Mouse (Mus musculus): ENCODE measurements at regions not wholly inside any gene's neighbourhood (a gene's known extent, or its start where the extent isn't known, plus 50 kb on each side); places are given as distances from the start of the nearest gene placed in this dataset.

DNA sequence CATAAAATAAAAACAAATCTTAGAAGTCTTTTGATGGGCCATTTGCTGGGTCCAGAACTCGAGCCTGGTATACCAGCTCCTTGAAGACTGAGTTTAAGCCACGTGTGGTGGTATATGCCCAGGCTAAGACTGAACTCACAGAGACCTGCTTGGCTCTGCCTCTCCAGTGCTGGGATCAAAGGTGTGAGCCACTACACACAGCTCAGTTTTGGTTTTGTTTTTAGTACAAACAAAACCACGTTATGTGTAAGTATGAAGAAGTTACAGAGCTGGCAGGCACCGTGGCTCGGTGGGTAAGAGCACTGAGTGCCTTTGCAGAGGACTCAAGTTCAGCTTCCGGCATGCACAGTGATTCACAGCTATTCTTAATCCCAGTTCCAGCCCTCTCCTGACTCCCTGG lies 75.6 kb downstream of the Wdr5 start:
- intact Hi-C loops (cut with DNase I): no loop called here

DNA sequence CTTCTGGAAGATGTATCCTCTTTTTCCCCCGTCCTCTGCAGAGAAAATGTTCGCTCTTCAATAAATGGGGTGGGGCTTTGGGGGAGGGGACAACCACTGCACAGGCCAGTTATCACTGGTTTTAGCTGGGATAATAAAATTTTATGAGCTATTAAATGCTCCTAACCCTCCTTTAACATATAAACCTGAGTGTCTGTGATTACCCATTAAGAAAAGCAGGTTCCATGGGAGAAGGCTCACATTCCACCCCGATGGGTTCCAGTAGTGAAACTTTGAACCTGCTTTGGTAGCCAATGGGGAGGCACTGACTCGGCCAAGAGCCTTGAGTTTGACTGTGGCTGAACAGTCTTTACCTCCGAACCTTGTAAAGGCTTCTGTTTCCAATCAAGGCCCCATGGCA lies 76.7 kb downstream of the Wdr5 start:
- Histone ChIP-seq H3K79me2 (replicated peaks; ENCODE audit: control insufficient read depth, insufficient read depth, low read length) (no peaks in the 10 kb centered on the region), H3K4me1 (ENCODE audit: control insufficient read depth, insufficient read depth, low read length) (peaks cover 7% of the 10 kb centered on the region), H3K4me3 (no peak overlapping the region), H3K27me3 (ENCODE audit: control insufficient read depth, insufficient read depth, low read length) (no peaks in the 10 kb centered on the region), H3K9ac (ENCODE audit: low read depth, low read length) (no peak overlapping the region), H3K36me3 (ENCODE audit: control insufficient read depth, insufficient read depth, low read length) (no peaks in the 10 kb centered on the region), H3K27ac (no peak overlapping the region)
- no peak for DNase-seq
- intact Hi-C loops (cut with DNase I): no loop called here
- TF ChIP-seq CTCF (IDR thresholded peaks at IDR 0.05): no peak
- TF ChIP-seq POLR2A (IDR thresholded peaks at IDR 0.05; ENCODE audit: insufficient read depth, low read depth, low read length): no peak
- no peak for TF ChIP-seq EP300 (IDR thresholded peaks at IDR 0.05; ENCODE audit: insufficient read depth, low read depth, low read length)
- 93% methylated on average over 5 of the region's 5 CpGs for WGBS

More for the DNA sequence above, 75.6 kb downstream of the Wdr5 start:
- H3K4me1 ChIP-seq (ENCODE audit: control insufficient read depth, insufficient read depth, low read length): no peaks in the 10 kb centered on the region
- no peaks in the 10 kb centered on the region for H3K79me2 ChIP-seq (replicated peaks; ENCODE audit: control insufficient read depth, insufficient read depth, low read length)
- no peak overlapping the region for H3K4me3 ChIP-seq
- no peak overlapping the region for H3K27ac ChIP-seq
- TF ChIP-seq CTCF (IDR thresholded peaks at IDR 0.05) (no peak), POLR2A (IDR thresholded peaks at IDR 0.05; ENCODE audit: insufficient read depth, low read depth, low read length) (no peak), EP300 (IDR thresholded peaks at IDR 0.05; ENCODE audit: insufficient read depth, low read depth, low read length) (no peak)
- no peak overlapping the region for H3K9ac ChIP-seq (ENCODE audit: low read depth, low read length)
- no peaks in the 10 kb centered on the region for H3K27me3 ChIP-seq (ENCODE audit: control insufficient read depth, insufficient read depth, low read length)
- WGBS: 78% methylated on average over 6 of the region's 6 CpGs
- DNase-seq: no peak
- no peaks in the 10 kb centered on the region for H3K36me3 ChIP-seq (ENCODE audit: control insufficient read depth, insufficient read depth, low read length)

DNA sequence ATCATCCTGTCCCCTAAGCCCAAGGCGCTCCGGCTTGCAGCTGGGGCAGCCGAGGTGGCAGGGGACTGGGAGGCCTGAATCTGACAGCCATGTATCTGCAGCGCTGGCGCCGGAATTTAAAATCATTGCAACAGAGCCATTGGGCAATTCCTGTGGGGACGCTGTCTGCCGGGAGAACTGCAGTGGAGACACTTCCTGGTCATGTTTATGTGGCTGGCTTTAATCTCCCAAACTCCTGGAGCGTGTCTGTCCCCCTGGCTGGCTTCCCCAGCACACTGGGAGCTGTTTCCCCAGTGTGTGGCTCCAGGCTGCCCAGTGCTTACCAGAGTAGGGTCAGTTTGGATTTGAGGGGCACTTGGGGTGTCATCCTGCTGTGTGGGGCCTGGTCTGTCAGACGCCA lies 78.4 kb downstream of the Wdr5 start:
- DNase-seq: peak; percentile 73 to 84
- H3K4me1 ChIP-seq (ENCODE audit: control insufficient read depth, insufficient read depth, low read length): peaks cover 13% of the 10 kb centered on the region
- TF ChIP-seq POLR2A (IDR thresholded peaks at IDR 0.05; ENCODE audit: insufficient read depth, low read depth, low read length) (no peak), EP300 (IDR thresholded peaks at IDR 0.05; ENCODE audit: insufficient read depth, low read depth, low read length) (0 out of 2 replicates have a peak, but pooled peaks have one; percentile 54), CTCF (IDR thresholded peaks at IDR 0.05) (peak; percentile 8; the same call in 1 of the 2 replicates)
- no peaks in the 10 kb centered on the region for H3K79me2 ChIP-seq (replicated peaks; ENCODE audit: control insufficient read depth, insufficient read depth, low read length)
- H3K27me3 ChIP-seq (ENCODE audit: control insufficient read depth, insufficient read depth, low read length): no peaks in the 10 kb centered on the region
- H3K27ac ChIP-seq: peak overlapping the region; percentile 33
- no peak overlapping the region for H3K4me3 ChIP-seq
- H3K9ac ChIP-seq (ENCODE audit: low read depth, low read length): peak overlapping the region; percentile 1; the same call in 1 of the 2 replicates
- intact Hi-C loops (cut with DNase I): no loop called here
- 35% methylated on average over 10 of the region's 10 CpGs for WGBS
- no peaks in the 10 kb centered on the region for H3K36me3 ChIP-seq (ENCODE audit: control insufficient read depth, insufficient read depth, low read length)

DNA sequence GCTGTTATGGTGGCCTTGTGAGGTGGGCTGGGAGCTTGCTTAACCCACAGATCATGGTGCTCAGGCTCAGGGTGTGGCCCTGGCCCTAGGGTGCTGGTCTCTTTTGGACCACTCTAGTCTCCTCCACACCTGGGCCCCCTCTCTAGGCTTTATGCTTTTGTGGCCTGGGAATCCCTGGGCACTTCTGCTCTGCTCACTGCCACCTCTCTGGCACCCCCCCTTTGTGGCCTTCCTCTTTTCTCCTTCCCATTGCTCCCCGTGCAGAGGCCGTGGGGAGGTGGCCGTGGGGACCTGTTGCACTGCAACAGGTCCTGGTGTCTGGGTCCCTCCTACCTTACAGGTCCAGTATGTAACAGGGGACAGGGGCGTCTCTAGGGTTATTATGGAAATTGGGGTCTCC lies 80.3 kb downstream of the Wdr5 start:
- Histone ChIP-seq H3K4me1 (ENCODE audit: control insufficient read depth, insufficient read depth, low read length) (peaks cover 18% of the 10 kb centered on the region), H3K79me2 (replicated peaks; ENCODE audit: control insufficient read depth, insufficient read depth, low read length) (no peaks in the 10 kb centered on the region), H3K36me3 (ENCODE audit: control insufficient read depth, insufficient read depth, low read length) (no peaks in the 10 kb centered on the region), H3K27me3 (ENCODE audit: control insufficient read depth, insufficient read depth, low read length) (no peaks in the 10 kb centered on the region), H3K27ac (no peak overlapping the region), H3K9ac (ENCODE audit: low read depth, low read length) (no peak overlapping the region), H3K4me3 (no peak overlapping the region)
- 86% methylated on average over 4 of the region's 4 CpGs for WGBS
- DNase-seq: no peak
- no peak for TF ChIP-seq CTCF (IDR thresholded peaks at IDR 0.05)
- no peak for TF ChIP-seq POLR2A (IDR thresholded peaks at IDR 0.05; ENCODE audit: insufficient read depth, low read depth, low read length)
- no peak for TF ChIP-seq EP300 (IDR thresholded peaks at IDR 0.05; ENCODE audit: insufficient read depth, low read depth, low read length)
- intact Hi-C loops (cut with DNase I): loop anchor here (5.0 kb wide), 1 partner anchor 82 kb away; the partner anchor contains the start of gene Rxra

DNA sequence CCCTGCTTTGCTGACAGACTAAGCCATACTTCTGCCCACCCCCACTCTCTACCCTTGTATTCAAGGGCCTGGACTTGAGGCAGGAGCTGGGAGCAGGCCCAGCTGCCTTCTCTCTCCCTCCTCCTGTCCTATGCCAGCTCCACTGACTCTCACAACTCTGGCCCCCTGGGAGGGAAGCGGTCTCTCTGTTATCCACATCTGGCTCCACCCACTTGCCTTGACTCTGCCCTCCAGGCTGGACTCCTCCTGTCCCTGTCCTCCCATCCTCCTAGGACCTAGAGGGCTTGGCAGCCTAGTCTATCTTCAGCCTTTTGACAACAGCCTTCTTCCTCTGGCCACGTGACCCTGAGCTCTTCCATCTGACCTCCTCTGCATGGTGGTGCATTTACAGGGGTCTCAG lies 80.0 kb upstream of the Rxra start:
- H3K4me3 ChIP-seq: no peak overlapping the region
- no peaks in the 10 kb centered on the region for H3K27me3 ChIP-seq (ENCODE audit: control insufficient read depth, insufficient read depth, low read length)
- 16% methylated on average over 2 of the region's 2 CpGs for WGBS
- H3K27ac ChIP-seq: no peak overlapping the region; the same call in 1 of the 2 replicates
- TF ChIP-seq EP300 (IDR thresholded peaks at IDR 0.05; ENCODE audit: insufficient read depth, low read depth, low read length) (no peak; the same call in 1 of the 2 replicates), CTCF (IDR thresholded peaks at IDR 0.05) (no peak), POLR2A (IDR thresholded peaks at IDR 0.05; ENCODE audit: insufficient read depth, low read depth, low read length) (no peak)
- no peak overlapping the region for H3K9ac ChIP-seq (ENCODE audit: low read depth, low read length)
- no peaks in the 10 kb centered on the region for H3K36me3 ChIP-seq (ENCODE audit: control insufficient read depth, insufficient read depth, low read length)
- no peaks in the 10 kb centered on the region for H3K79me2 ChIP-seq (replicated peaks; ENCODE audit: control insufficient read depth, insufficient read depth, low read length)
- peaks cover 18% of the 10 kb centered on the region for H3K4me1 ChIP-seq (ENCODE audit: control insufficient read depth, insufficient read depth, low read length)
- peak; percentile 40 to 61 for DNase-seq
- intact Hi-C loops (cut with DNase I): loop anchor here (5.0 kb wide), 1 partner anchor 81 kb away; the partner anchor contains the start of gene Rxra

DNA sequence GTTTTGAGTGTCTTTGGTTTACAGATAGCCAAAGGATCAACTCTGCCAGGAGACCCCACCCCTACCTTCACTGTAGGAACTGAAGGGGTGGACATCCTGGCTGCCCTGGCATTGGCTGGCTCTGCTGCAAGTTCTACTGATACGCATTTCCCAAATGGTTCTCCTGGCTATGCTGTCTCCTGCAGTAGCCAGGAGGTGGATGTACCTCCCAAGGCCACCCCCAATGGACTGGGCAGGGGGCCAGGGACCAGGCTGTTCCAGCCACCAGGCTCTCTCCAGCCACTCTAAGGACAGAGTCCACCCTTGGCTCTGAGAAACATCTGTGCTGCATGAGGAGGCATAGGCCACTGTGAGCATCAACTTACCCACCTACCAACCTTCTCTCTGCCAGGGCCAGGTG lies 79.3 kb upstream of the Rxra start:
- Histone ChIP-seq H3K4me1 (ENCODE audit: control insufficient read depth, insufficient read depth, low read length) (peaks cover 18% of the 10 kb centered on the region), H3K36me3 (ENCODE audit: control insufficient read depth, insufficient read depth, low read length) (no peaks in the 10 kb centered on the region), H3K79me2 (replicated peaks; ENCODE audit: control insufficient read depth, insufficient read depth, low read length) (no peaks in the 10 kb centered on the region), H3K4me3 (no peak overlapping the region), H3K9ac (ENCODE audit: low read depth, low read length) (no peak overlapping the region), H3K27ac (peak overlapping the region; percentile 28; the same call in 1 of the 2 replicates), H3K27me3 (ENCODE audit: control insufficient read depth, insufficient read depth, low read length) (no peaks in the 10 kb centered on the region)
- intact Hi-C loops (cut with DNase I): loop anchor here (5.0 kb wide), 1 partner anchor 80 kb away; the partner anchor contains the start of gene Rxra
- peak; percentile 77 to 81 for DNase-seq
- 45% methylated on average over 1 of the region's 1 CpGs for WGBS
- TF ChIP-seq EP300 (IDR thresholded peaks at IDR 0.05; ENCODE audit: insufficient read depth, low read depth, low read length) (peak; percentile 42; the same call in 1 of the 2 replicates), POLR2A (IDR thresholded peaks at IDR 0.05; ENCODE audit: insufficient read depth, low read depth, low read length) (no peak), CTCF (IDR thresholded peaks at IDR 0.05) (no peak)
